Mouse (Mus musculus) gastrocnemius, adult 2 months (tissue): ENCODE measurements at regions not wholly inside any gene's neighbourhood (a gene's known extent, or its start where the extent isn't known, plus 50 kb on each side); places are given as distances from the start of the nearest gene placed in this dataset.

Experiments used
- DNase-seq: peaks from one replicate; pipeline ENCODE4 v3.0.0; 2022
- H3K27ac ChIP-seq: fragments of 200-600 bp; 2 replicates; pipeline ENCODE4 v1.8.1; 2022; ENCODE audit warnings: mild to moderate bottlenecking
- H3K4me3 ChIP-seq: fragments of 200-600 bp; 2 replicates; pipeline ENCODE4 v1.8.1; 2022; ENCODE audit warnings: mild to moderate bottlenecking, moderate library complexity
- CTCF ChIP-seq: fragments of 200-600 bp; IDR thresholded peaks from 2 replicates; pipeline ENCODE4 v1.8.1; 2022; ENCODE audit warnings: antibody characterized with exemption, mild to moderate bottlenecking, moderate library complexity
- intact Hi-C: fragments of 180-260 bp; cut with DNase I; formaldehyde crosslinking; loops from one replicate; pipeline ENCODE4 v1.15.1; 2025

DNA sequence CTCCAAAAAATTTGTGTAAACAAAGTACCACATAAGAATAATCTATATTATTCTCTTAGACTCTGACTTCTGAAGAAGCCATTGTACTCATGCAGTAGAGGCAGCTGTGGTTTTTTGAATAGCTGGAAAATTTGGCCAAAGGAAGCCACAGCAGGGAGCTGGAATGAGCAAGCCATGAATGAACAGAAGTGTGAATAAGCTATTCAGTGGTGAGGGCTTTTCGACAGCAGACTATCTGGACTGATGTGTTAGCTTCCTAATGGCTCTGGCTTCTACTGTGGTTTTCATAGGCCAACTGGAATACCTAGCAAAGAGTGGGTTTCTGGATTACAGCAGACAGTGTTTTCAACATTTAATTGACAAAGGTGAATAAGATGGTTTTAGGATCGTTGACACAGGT, 2842.0 kb upstream of the Lrrc6 start:
- no peak for DNase-seq
- no peak for TF ChIP-seq CTCF
- intact Hi-C loops = no loop called here
- Histone ChIP-seq H3K4me3 (no peak overlapping the region), H3K27ac (no peak overlapping the region)

- no peak for TF ChIP-seq CTCF
- intact Hi-C loops = no loop called here
Observed at GRCm38 (mm10) chr15:69336491-69336890, 2835.8 kb upstream of the Lrrc6 start.

DNA sequence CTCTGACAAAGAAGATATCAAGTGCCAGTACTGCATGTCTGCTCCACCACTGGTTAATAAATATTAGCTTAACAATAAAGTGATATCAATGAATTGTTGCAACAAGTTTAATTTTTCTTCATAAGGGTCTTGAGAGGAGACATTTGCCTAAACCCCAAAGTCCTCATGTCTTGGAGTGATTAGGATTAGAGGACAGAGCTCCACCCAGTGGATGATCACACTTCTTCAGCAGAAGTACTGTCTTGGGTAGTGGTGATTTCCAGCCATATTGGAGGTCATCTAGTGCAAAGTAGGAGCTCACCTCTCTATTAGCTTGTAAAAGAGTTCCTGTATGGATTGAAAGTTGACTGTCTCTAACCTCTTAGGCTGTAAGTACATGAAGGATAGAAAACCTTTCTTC, 2825.8 kb upstream of the Lrrc6 start:
- DNase-seq = no peak
- Histone ChIP-seq H3K4me3 (no peak overlapping the region), H3K27ac (no peak overlapping the region)
- TF ChIP-seq CTCF = peak; percentile 36; the same call in 1 of the 2 replicates
- intact Hi-C loops = loop anchor here (2.0 to 5.0 kb wide), 2 partner anchors 390 to 404 kb away; no protein-coding TSS in a partner anchor

More at GRCm38 (mm10) chr15:69336491-69336890, 2835.8 kb upstream of the Lrrc6 start:
- Histone ChIP-seq H3K27ac (no peak overlapping the region), H3K4me3 (no peak overlapping the region)
- DNase-seq = no peak

GRCm38 (mm10) chr15:69303100-69303499, 2802.4 kb upstream of the Lrrc6 start:
- intact Hi-C loops = no loop called here
- Histone ChIP-seq H3K4me3 (no peak overlapping the region), H3K27ac (no peak overlapping the region)
- no peak for TF ChIP-seq CTCF
- no peak for DNase-seq

- H3K4me3 ChIP-seq = no peak overlapping the region
- intact Hi-C loops = no loop called here
- no peak overlapping the region for H3K27ac ChIP-seq
- TF ChIP-seq CTCF = no peak
- no peak for DNase-seq
Observed at GRCm38 (mm10) chr15:69291273-69291672, 2790.6 kb upstream of the Lrrc6 start.

DNA sequence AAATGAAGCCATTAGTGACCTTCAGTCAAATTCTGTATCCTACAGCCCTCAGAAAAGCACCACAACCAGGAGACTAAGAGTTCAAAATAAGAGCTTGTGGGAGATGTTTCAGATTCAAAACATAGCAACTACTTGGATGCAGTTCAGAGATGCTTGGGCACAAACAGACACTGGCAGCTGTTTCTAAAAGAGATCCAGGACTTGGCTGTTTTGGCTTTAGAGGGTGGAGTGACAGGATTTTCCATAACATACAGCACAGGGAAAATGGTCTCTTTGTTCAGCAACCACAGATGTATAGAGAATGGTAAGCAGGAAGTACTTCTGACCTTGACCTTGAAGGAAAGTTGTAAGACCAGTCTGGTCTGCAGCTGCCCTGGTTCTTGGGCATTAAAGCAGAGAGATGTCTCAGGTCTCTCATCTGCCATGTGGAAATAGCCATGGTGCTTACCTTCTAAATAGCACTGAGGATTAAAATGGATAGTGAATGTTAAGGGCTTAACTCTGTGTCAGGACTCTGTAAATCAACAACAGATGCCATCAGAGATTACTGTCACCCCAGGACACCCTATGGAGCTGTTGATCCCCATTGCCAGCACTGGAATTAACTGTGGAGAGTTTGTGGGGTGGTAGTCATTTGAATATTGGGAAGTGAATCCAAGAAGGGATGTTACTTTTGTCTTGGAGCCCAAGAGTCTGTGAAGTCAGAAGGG, 2775.0 kb upstream of the Lrrc6 start:
- Histone ChIP-seq H3K4me3 (no peak overlapping the region), H3K27ac (no peak overlapping the region)
- no peak for DNase-seq
- no peak for TF ChIP-seq CTCF
- intact Hi-C loops = no loop called here

GRCm38 (mm10) chr15:69274225-69274766, 2773.6 kb upstream of the Lrrc6 start:
- H3K27ac ChIP-seq = no peak overlapping the region
- TF ChIP-seq CTCF = no peak
- intact Hi-C loops = no loop called here
- H3K4me3 ChIP-seq = no peak overlapping the region
- DNase-seq = no peak

GRCm38 (mm10) chr15:69273518-69273917, 2772.8 kb upstream of the Lrrc6 start:
- intact Hi-C loops = no loop called here
- no peak overlapping the region for H3K27ac ChIP-seq
- DNase-seq = no peak
- TF ChIP-seq CTCF = no peak
- H3K4me3 ChIP-seq = no peak overlapping the region

DNA sequence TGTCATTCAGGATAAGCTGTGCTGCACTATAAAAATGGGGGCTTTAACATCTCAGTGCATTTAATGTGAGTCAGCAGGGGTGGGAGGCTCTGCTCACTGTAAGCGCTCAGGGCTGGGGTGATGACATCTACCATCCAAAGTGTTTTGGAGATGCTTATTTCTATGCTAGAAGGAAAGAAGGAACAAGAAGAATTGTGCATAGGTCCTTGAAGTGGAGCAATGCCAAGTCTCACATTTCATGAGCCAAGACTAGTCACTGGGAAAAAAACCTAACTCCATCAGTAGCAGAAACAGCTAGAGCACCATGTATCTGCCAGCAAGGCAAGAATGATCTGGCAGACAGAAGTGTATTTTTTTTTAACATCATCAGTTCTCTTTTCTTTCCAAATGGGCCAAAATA, 2761.2 kb upstream of the Lrrc6 start:
- Histone ChIP-seq H3K27ac (no peak overlapping the region), H3K4me3 (no peak overlapping the region)
- no peak for DNase-seq
- no peak for TF ChIP-seq CTCF
- intact Hi-C loops = no loop called here

GRCm38 (mm10) chr15:69257161-69257778, 2756.6 kb upstream of the Lrrc6 start:
- no peak overlapping the region for H3K4me3 ChIP-seq
- no peak for DNase-seq
- no peak overlapping the region for H3K27ac ChIP-seq
- intact Hi-C loops = no loop called here
- TF ChIP-seq CTCF = no peak

DNA sequence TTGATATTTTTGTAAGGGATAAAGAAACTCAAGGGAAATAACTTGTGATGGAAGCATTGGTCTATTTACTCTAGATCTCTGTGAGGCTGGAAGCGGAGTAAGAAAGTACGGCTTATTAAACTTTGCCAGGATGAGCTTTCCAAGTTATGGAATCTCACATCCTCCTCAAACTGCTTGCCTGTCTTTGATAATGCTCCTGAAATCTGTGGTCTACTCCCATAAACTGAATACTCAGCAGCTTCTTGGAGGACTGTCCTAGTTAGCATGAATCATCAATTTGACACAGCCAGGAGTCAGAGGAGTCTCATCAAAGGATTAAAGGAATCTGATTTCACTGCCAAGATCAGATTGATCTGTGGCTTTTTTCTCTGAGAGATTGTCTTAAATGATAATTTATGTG, 2753.0 kb upstream of the Lrrc6 start:
- intact Hi-C loops = no loop called here
- Histone ChIP-seq H3K4me3 (no peak overlapping the region), H3K27ac (no peak overlapping the region)
- DNase-seq = no peak
- TF ChIP-seq CTCF = no peak

- intact Hi-C loops = no loop called here
Observed at GRCm38 (mm10) chr15:69252095-69252494, 2751.4 kb upstream of the Lrrc6 start.

DNA sequence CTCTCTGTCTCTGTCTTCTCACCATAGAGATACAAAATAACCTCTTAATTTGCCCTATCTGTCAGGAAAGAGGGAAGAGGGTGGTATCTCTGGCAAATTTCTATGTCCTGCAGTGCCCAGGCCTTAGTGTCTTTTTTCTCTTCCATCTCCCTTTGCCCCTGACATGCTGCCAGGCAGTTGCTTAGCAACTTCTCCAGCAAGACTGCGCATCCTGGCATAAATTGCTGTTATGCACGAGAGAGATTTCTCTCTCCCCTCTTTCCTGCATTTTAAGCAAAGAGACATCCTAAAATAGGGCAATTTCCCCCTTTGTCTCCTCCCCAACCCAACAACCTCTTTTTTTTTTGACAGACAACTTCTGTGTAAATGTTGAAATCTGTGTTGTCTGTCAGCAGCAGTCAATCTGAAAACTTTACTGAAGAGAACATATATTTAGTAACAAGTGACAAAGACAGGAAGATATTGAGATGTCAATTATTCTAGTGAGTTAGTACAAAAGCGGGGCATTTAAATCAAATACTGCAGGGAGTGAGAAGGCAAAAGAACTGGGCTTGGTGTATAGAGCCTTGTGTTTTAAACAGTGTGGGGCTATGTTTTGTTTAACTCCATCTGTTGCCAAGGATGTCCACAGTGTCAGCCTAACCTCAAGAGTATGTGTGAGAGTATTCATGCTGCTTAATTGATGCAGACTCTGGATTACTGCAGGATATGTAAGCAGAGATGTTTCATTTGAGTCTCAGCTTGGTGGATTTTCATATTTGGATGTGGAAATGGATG, 2745.7 kb upstream of the Lrrc6 start:
- no peak overlapping the region for H3K4me3 ChIP-seq
- TF ChIP-seq CTCF = no peak
- DNase-seq = no peak
- no peak overlapping the region for H3K27ac ChIP-seq
- intact Hi-C loops = no loop called here

More at GRCm38 (mm10) chr15:69252095-69252494, 2751.4 kb upstream of the Lrrc6 start:
- DNase-seq = no peak
- H3K4me3 ChIP-seq = no peak overlapping the region
- no peak overlapping the region for H3K27ac ChIP-seq
- TF ChIP-seq CTCF = no peak
